25 mouse cellular contexts compared by ENCODE assay signal in genomic region chr4:49163285-49163684, GRCm38 (mm10).
"Had no signal": no experiment of that assay in that cellular context is flagged by ENCODE, and none has a peak within 500 bp of the region (broad histone marks: within the 10 kb centered on the region; RNA-seq: fewer than 3 reads in every experiment).

No protein-coding gene starts in this region.

- DNase-seq: gastrocnemius, postnatal 14 days; gastrocnemius, postnatal 36 days; heart, adult 11 months; heart, adult 2 months; heart, postnatal 14 days; heart, postnatal 36 days; kidney, adult 11 months; kidney, adult 2 months; kidney, adult 9 months; kidney, postnatal 14 days; kidney, postnatal 36 days; layer of hippocampus, adult 9-11 months; layer of hippocampus, postnatal 36 days; left cerebral cortex, postnatal 4 days had no signal

- ATAC-seq: hindbrain, embryonic 16.5 days; intestine, embryonic 16.5 days had no signal

- H3K27ac ChIP-seq: heart, adult 2 months; heart, embryonic 13.5 days; heart, embryonic 15.5 days; hindbrain, embryonic 12.5 days; hindbrain, embryonic 14.5 days; kidney, embryonic 15.5 days; kidney, postnatal 0 days; limb, embryonic 13.5 days; limb, embryonic 15.5 days had no signal

- H3K36me3 ChIP-seq: heart, embryonic 13.5 days; heart, embryonic 15.5 days; hindbrain, embryonic 12.5 days; kidney, embryonic 15.5 days; limb, embryonic 13.5 days; limb, embryonic 15.5 days had no signal

- H3K4me1 ChIP-seq: heart, embryonic 13.5 days; heart, embryonic 15.5 days; hindbrain, embryonic 12.5 days; kidney, embryonic 15.5 days; limb, embryonic 13.5 days; limb, embryonic 15.5 days had no signal

- H3K4me2 ChIP-seq: heart, embryonic 11.5 days; heart, embryonic 13.5 days; heart, embryonic 15.5 days; hindbrain, embryonic 12.5 days; hindbrain, embryonic 14.5 days; kidney, embryonic 15.5 days; limb, embryonic 13.5 days; limb, embryonic 15.5 days had no signal

- H3K27me3 ChIP-seq: heart, embryonic 13.5 days; heart, embryonic 15.5 days; hindbrain, embryonic 12.5 days; kidney, embryonic 15.5 days; limb, embryonic 13.5 days; limb, embryonic 15.5 days had no signal

- H3K9ac ChIP-seq: heart, embryonic 13.5 days; heart, embryonic 15.5 days; hindbrain, embryonic 12.5 days; hindbrain, embryonic 14.5 days; kidney, embryonic 15.5 days; limb, embryonic 13.5 days; limb, embryonic 15.5 days had no signal

- H3K9me3 ChIP-seq: heart, embryonic 13.5 days; heart, embryonic 15.5 days; hindbrain, embryonic 12.5 days; kidney, embryonic 15.5 days; limb, embryonic 13.5 days; limb, embryonic 15.5 days had no signal

- H3K4me3 ChIP-seq: heart, adult 2 months; heart, embryonic 13.5 days; heart, embryonic 15.5 days; hindbrain, embryonic 12.5 days; kidney, embryonic 15.5 days; limb, embryonic 13.5 days; limb, embryonic 15.5 days had no signal
